ENCODE assay signal across 1 mouse cellular context in the genomic region with DNA sequence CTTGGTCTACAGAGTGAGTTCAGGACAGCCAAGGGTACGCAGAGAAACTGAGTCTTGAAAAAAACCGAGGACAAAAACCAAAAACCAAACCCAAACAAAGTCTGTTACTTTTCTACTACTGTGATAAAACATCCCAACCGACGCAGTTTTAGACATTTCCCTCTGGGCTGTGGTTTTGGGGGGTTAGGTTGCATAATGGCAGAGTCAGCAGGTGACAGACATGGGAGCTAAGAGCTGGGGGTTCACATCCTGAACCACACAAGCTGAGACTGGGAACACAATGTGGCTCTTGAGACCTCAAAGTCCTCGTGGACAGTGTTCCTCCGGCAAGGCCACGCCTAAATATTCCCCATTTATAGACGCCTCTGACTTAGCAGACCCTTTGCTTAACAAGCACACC.
A peak's percentile ranks its signal among the peaks of the same experiment; 100 is the strongest.
TF ChIP-seq lines count a peak whose summit lies in the region.

No protein-coding gene starts in this region.

TF ChIP-seq in MEL, 35 proteins besides CTCF, POLR2A, EP300 and RAD21 (continued from another document):
- no peak for TF ChIP-seq CHD1 (IDR thresholded peaks at IDR 0.05; ENCODE audit: low read depth, low read length)
- no peak for TF ChIP-seq SIN3A (IDR thresholded peaks at IDR 0.05; ENCODE audit: low read length)
- no peak for TF ChIP-seq NELFE (IDR thresholded peaks at IDR 0.05; ENCODE audit: low read depth, low read length)
- TF ChIP-seq MYB (IDR thresholded peaks at IDR 0.05; ENCODE audit: low read depth, low read length), result 0 out of 2 replicates have a peak, but pooled peaks have one; percentile 42
- TF ChIP-seq POLR2AphosphoS5 (IDR thresholded peaks at IDR 0.05; ENCODE audit: borderline replicate concordance, low read depth, low read length), result no peak
- TF ChIP-seq TAL1 (IDR thresholded peaks at IDR 0.05; ENCODE audit: low read length), result no peak
- 0 out of 2 replicates have a peak, but pooled peaks have one; percentile 22 for TF ChIP-seq RCOR1 (IDR thresholded peaks at IDR 0.05; ENCODE audit: low read depth, low read length)
- TF ChIP-seq ETS1 (IDR thresholded peaks at IDR 0.05; ENCODE audit: low read depth, low read length), result 0 out of 2 replicates have a peak, but pooled peaks have one; percentile 34
- no peak for TF ChIP-seq JUND (IDR thresholded peaks at IDR 0.05; ENCODE audit: low read depth, low read length)
- no peak for TF ChIP-seq KAT2A (conservative IDR thresholded peaks at IDR 0.05; ENCODE audit: low read depth, low read length)
